Mouse (Mus musculus) neutrophil, adult 83 days (primary cell): ENCODE results near the gene Gm17542. TPM values are rescaled to one million over a fixed set of nuclear protein-coding genes. Genes with fewer than 3 reads are reported as not detected.

Experiments
- total RNA-seq, 2 experiments: library from RNA; stranded (reverse); gene quantifications; one replicate each; pipeline ENCODE4 v1.2.4; 2023

The Gm17542 gene
- total RNA-seq: not detected

GRCm38 (mm10) chr10:58718110-58718509 is at the start of gene Gm17542:
Gene Gm17542, minus strand, starts transcription at chr10:58718210.

DNA sequence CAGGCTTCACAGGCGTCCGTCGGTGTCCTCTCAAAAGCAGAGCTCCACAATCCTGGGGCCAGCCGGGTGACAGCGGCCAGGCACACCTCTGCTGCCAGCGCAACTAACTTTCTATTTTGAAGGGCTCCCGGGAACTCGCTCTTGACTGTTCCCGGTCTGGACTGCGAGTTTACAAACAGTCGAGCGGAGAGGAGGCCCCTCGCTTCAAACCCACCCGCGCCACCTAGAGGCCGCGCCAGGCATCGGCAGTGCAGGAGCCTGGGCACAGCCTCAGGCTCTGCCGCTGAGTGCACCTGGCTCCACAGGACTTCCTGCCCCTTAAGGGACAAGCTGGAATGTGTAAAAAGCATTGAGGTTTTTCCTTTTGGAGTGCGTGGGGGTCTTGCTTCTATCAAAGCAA is 42.5 kb downstream of the Gm17542 start, which contains the start of gene Edar:
TSS of gene Edar (minus strand) at position 122 of the 400 bp plus-strand sequence.

Other genes starting within 250 kb of the Gm17542 start
- gene Ccdc138, start 220.3 kb downstream of the Gm17542 start, total RNA-seq: 1 to 10 TPM; 3.6 to 4.6 TPM
- gene Edar, start 42.6 kb downstream of the Gm17542 start, total RNA-seq: not detected
- not detected for gene Sh3rf3, start 95.1 kb upstream of the Gm17542 start, total RNA-seq